Mouse (Mus musculus): Measurements from ENCODE around the gene Fam219a.

The Fam219a gene

DNA sequence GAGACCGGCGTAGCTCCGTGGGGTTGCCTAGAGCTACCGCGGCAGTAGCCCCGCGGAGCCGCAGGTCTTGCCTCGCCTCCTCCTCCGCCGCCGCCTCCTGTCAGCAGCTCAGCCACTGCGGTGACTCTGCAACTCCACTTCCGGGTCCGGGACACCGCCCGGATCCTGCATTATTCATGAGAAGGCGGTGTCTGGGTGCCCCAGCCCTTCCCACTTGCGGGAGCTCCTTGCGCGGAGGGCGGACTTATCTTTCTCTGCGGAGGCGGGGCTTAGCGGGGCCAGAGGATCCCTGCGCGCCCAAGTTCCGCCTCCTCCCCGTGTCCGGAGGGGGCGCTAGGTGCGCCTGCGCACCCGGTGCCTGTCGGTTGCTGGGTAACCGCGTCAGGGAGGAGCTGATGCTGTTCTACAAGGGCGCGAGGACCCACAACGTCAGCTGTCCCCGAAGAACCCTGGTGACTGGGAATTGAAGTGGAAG lies at the start of gene Fam219a, which contains the start of gene Dnaic1:
Fam219a (minus strand) TSS at position 128 of the 475 bp plus-strand sequence.
Dnaic1 (plus strand) TSS at position 365 of the 475 bp plus-strand sequence.
- DNase-seq (ENCODE audit: low spot score), result peak; percentile 98

DNA sequence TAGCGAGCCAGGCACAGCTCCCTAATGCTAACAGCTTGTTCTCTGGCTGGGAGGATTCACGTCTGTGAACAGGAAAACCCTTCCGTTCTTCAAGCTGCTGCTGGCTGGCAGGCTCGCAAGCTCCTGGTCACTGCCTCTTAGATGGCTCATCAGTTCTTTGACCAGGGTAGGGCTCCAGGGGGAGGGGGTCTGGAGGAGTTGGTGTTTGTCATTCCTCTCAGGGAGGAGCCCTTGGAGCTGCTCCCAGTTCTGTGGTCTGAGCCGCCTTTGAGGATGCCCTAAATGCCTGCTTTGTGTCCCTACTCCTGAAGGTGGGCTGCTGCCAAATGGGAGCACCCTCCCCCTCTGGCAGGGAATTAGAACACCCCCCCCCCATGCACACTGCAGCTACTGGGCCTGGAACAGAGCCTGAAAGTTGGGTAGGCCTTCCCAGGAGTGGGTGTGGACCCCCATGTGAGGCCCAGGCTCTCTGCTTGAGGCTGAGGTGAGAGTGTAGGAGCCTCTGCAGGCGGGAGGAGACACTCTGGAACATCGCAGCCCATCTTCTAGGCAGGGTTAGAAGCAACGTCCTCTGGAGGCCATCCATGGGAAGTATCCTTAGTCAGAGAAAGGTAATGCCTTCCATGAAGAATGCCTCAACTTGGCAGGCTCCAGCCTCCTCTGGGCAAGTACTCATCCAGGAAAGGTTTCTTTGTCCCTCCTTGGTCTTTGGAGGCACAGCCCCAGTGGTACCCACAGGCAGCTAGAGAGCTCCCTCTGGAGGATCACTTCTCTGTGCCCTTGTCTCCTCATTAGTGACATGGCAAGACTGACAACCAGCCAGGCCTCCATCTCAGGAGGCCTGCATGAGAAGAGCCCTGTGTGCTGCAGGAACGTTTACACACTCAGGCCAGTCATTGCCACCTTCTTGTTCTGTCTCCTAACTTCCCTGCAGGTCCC lies 46.6 kb upstream of the Fam219a start:
- DNase-seq (ENCODE audit: low spot score), result no peak

GRCm38 (mm10) chr4:41614156-41614555 lies 44.8 kb upstream of the Fam219a start:
- peak; percentile 92 for DNase-seq (ENCODE audit: low spot score)

- DNase-seq (ENCODE audit: low spot score), result no peak
Observed at GRCm38 (mm10) chr4:41612166-41612565, 42.8 kb upstream of the Fam219a start.

GRCm38 (mm10) chr4:41610594-41610980 lies 41.2 kb upstream of the Fam219a start:
- DNase-seq (ENCODE audit: low spot score), result no peak

GRCm38 (mm10) chr4:41609681-41610593 lies 40.6 kb upstream of the Fam219a start:
- no peak for DNase-seq (ENCODE audit: low spot score)

- peak; percentile 81 for DNase-seq (ENCODE audit: low spot score)
Observed at GRCm38 (mm10) chr4:41606784-41607183, 37.4 kb upstream of the Fam219a start.

GRCm38 (mm10) chr4:41604476-41605396 lies 35.4 kb upstream of the Fam219a start:
- peak; percentile 64 for DNase-seq (ENCODE audit: low spot score)

DNA sequence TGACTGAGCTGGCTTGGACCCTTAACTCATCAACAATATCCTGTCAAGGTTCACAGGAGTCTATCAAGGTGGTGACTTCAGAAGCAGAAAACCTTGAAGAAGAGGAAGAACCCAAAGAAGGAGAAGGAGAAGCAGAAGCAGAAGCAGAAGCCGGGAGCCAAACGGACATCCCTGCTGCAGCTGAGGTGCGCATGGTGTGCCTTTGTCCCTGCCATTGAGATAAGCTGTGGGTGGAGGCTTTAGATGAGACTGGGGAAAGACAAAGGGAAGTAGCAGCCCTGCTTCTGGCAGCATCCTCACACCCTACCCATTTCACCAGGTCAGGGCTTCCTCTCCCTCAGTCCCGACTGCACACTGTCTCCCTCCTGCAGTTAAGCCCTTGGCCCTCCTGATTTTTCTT lies 33.5 kb upstream of the Fam219a start:
- DNase-seq (ENCODE audit: low spot score), result no peak

DNA sequence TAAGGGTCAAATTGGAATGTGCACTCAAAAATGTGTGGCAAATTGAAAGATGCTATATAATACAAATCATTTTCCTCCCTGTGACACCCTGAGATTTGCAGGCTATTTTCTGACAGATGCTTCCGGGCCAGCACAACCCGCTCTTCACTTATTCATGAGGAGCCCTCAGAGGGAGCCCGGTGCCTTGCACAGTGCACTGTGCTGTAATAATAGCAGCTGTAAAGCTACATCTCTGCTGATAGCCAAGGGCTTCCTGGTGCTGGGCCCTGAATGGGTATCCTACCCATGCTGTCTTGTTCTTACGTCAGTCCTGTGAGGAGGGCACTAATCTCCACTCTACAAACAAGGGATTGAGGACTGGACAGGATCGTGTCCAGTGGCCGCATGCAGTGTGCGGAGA lies 14.0 kb upstream of the Fam219a start:
- DNase-seq (ENCODE audit: low spot score), result no peak

DNA sequence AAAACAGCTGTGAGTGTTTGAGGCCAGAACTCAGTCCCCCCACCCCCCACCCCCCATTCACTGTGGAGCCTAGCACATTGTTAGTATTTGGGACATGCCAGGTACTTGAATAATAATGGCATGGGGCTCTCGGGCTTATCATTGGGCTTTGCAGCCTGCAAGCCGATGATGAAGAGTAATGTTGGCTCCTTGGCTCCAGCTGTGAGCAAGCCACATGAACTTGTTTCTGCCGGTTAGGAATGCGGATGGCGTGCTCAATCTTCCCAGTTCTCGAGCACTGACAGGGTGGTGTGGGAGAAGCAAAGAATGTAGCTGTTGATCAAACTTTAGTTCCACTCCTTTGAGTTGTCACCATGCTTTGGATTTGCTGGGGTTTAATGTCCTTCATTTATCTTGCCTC lies 6.6 kb upstream of the Fam219a start:
- DNase-seq (ENCODE audit: low spot score), result no peak

DNA sequence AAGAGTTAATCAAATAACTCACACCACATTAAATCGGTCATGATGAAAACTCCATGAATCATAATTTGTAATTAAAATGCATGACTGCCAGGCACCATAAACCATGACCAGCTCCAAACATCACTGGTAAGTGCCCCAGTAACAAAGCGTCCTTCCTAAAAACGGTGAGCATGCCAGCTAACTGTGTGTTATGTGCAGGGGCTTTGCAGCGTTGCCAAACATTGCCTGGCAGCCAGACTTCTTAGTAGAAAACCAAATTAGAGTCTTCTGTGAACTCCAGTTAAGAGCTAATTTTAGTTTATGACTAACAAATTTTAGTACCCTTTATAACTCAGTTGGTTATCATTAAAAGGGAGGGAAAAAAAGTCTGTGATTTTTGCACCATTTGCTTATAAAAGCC lies 4.2 kb upstream of the Fam219a start:
- no peak for DNase-seq (ENCODE audit: low spot score)

- no peak for DNase-seq (ENCODE audit: low spot score)
Observed at GRCm38 (mm10) chr4:41571490-41571889, 2.2 kb upstream of the Fam219a start.

DNA sequence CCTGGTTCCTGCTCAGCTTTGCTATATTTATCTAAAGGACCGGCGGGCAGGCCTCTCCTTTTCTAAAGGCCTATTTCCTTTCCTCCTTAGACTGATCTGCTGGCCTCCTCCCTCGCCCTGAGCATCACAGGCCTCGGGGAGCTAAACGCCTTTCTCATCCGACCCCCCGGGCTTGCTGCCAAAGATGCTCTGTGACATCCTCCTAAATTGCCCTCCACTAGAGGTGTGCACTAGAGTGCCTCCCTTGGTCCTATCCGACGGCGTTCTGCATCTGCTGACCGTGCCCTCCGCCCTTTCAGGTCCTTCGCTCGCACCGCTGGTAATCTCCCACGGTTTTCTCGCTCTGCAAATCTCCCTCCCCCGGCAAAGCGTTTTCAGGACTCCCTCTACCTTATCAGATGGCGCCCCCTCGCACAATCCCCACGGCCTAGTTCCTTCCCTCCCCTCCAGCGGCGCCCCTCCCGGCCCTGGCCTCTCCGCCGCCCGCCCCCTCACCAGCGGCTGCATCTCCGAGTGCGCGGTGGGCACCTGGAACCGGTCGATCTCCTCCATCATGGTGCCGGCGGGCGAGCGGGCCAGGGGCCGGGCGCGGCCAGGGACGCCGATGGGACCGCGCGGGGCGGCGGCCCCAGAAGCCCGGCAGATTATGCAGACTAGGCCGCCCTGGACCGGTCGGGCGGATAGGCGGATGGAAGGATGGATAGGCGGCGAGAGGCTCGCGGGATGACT lies 492 bp downstream of the Fam219a start:
- peak; percentile 50 for DNase-seq (ENCODE audit: low spot score)

- peak; percentile 38 for DNase-seq (ENCODE audit: low spot score)
Observed at GRCm38 (mm10) chr4:41568239-41568638, 1.1 kb downstream of the Fam219a start.

GRCm38 (mm10) chr4:41566123-41566522 lies 3.2 kb downstream of the Fam219a start:
- DNase-seq (ENCODE audit: low spot score), result no peak

DNA sequence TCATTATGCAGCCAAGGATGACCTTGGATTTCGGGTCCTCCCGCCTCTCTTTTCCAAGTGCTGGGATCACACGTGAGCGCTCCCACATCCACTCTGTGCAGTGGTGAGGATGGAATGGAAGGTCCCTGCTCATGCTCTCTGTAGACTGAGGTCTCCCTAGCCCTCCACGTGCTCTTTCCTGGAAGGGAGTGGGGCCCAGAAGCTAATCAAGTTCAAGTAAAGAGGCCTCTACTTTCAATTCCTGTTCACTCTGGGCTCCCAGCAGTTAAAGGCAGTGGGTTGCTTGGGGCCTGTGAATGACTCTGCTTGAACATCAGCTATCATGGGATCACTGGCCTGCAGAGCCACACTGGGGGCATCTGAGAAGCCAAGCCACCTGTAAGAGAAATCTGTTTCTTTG lies 6.0 kb downstream of the Fam219a start:
- no peak for DNase-seq (ENCODE audit: low spot score)

- no peak for DNase-seq (ENCODE audit: low spot score)
Observed at GRCm38 (mm10) chr4:41557092-41557491, 12.2 kb downstream of the Fam219a start.

GRCm38 (mm10) chr4:41556311-41556953 lies 12.9 kb downstream of the Fam219a start:
- peak; percentile 42 for DNase-seq (ENCODE audit: low spot score)

- no peak for DNase-seq (ENCODE audit: low spot score)
Observed at GRCm38 (mm10) chr4:41554994-41555663, 14.2 kb downstream of the Fam219a start.
